Mouse (Mus musculus) midbrain, embryonic 11.5 days (tissue): Measurements from ENCODE around the gene Eef1a2. TPM values are rescaled to one million over a fixed set of nuclear protein-coding genes. Genes with fewer than 3 reads are reported as not detected.
A peak's percentile ranks its signal among the peaks of the same experiment; 100 is the strongest.

Experiments
- ATAC-seq: fragments of 200-750 bp; cut with Nextera tagmentation; 2 replicates; pipeline ENCODE4 v1.8.0; 2017; ENCODE audit warnings: moderate TSS enrichment, moderate library complexity; ENCODE audit not compliant: low FRiP score
- DNase-seq: peaks from one replicate; pipeline ENCODE4 v3.0.0; 2015; ENCODE audit warnings: low spot score; ENCODE audit errors: missing footprints
- H3K27ac ChIP-seq: fragments of 300-500 bp; sonication (generic); 2 replicates; pipeline ENCODE4 v1.5.1; 2014; ENCODE audit warnings: low read depth, low read length
- H3K27me3 ChIP-seq: fragments of 300-500 bp; sonication (generic); 2 replicates; pipeline ENCODE4 v1.6.1; 2014; ENCODE audit warnings: mild to moderate bottlenecking, low read length, moderate library complexity, mixed read lengths; ENCODE audit not compliant: control insufficient read depth, insufficient read depth
- H3K36me3 ChIP-seq: fragments of 300-500 bp; sonication (generic); 2 replicates; pipeline ENCODE4 v1.6.1; 2014; ENCODE audit warnings: mild to moderate bottlenecking, low read length, moderate library complexity, mixed read lengths; ENCODE audit not compliant: control insufficient read depth, insufficient read depth
- H3K4me1 ChIP-seq: fragments of 300-500 bp; sonication (generic); 2 replicates; pipeline ENCODE4 v1.6.1; 2014; ENCODE audit warnings: low read length; ENCODE audit not compliant: control insufficient read depth, insufficient read depth
- H3K4me2 ChIP-seq: fragments of 300-500 bp; sonication (generic); 2 replicates; pipeline ENCODE4 v1.6.1; 2014; ENCODE audit warnings: mild to moderate bottlenecking, moderate library complexity
- H3K4me3 ChIP-seq: fragments of 300-500 bp; sonication (generic); 2 replicates; pipeline ENCODE4 v1.5.1; 2014; ENCODE audit warnings: low read depth, low read length
- H3K9ac ChIP-seq: fragments of 300-500 bp; sonication (generic); 2 replicates; pipeline ENCODE4 v1.6.1; 2014; ENCODE audit warnings: low read length
- H3K9me3 ChIP-seq: fragments of 300-500 bp; sonication (generic); 2 replicates; pipeline ENCODE4 v1.6.1; 2016; ENCODE audit warnings: low read length; ENCODE audit not compliant: control insufficient read depth
- WGBS: fragments of 180-500 bp; shearing (Covaris S2); extraction: QIAGEN DNeasy Blood & Tissue Kit; methylation state at CpG from one replicate; pipeline ENCODE4 v1.1.7; 2014; 5-methylcytosine and 5-hydroxymethylcytosine counted together
- polyA plus RNA-seq: library from polyadenylated mRNA; unstranded; fragments of >200 nt; fragmentation: Nextera tagmentation; extraction: Ambion mirVana; gene quantifications from 2 replicates; pipeline ENCODE4 v1.2.1, GENCODE M21; 2014

Eef1a2 gene
- polyA plus RNA-seq, 1 experiment from 2014 or later = 0.94 TPM

GRCm38 (mm10) chr2:181166469-181166868, 9.7 kb upstream of the Eef1a2 start:
- 88% methylated on average over 5 of the region's 5 CpGs for WGBS
- H3K4me2 ChIP-seq = no peak overlapping the region
- no peaks in the 10 kb centered on the region for H3K36me3 ChIP-seq
- H3K27ac ChIP-seq = no peak overlapping the region
- no peaks in the 10 kb centered on the region; the same call in 1 of the 2 replicates for H3K9me3 ChIP-seq
- H3K27me3 ChIP-seq = no peaks in the 10 kb centered on the region
- no peak overlapping the region for H3K4me3 ChIP-seq
- ATAC-seq (no peak), DNase-seq (no peak)
- no peak overlapping the region for H3K9ac ChIP-seq
- no peaks in the 10 kb centered on the region for H3K4me1 ChIP-seq

GRCm38 (mm10) chr2:181160821-181161220, 4.0 kb upstream of the Eef1a2 start:
- Histone ChIP-seq H3K9ac (no peak overlapping the region), H3K27me3 (peaks cover 15% of the 10 kb centered on the region), H3K27ac (no peak overlapping the region), H3K4me1 (peaks cover 15% of the 10 kb centered on the region), H3K36me3 (no peaks in the 10 kb centered on the region), H3K9me3 (no peaks in the 10 kb centered on the region), H3K4me2 (no peak overlapping the region), H3K4me3 (no peak overlapping the region)
- 74% methylated on average over 4 of the region's 4 CpGs for WGBS
- ATAC-seq (no peak), DNase-seq (no peak)

GRCm38 (mm10) chr2:181159771-181160170, 3.0 kb upstream of the Eef1a2 start:
- no peak overlapping the region for H3K27ac ChIP-seq
- 0% methylated on average over 2 of the region's 2 CpGs for WGBS
- H3K4me2 ChIP-seq = no peak overlapping the region
- DNase-seq (peak; percentile 87), ATAC-seq (peak; percentile 91)
- H3K4me3 ChIP-seq = no peak overlapping the region
- no peaks in the 10 kb centered on the region for H3K36me3 ChIP-seq
- H3K27me3 ChIP-seq = peaks cover 16% of the 10 kb centered on the region
- H3K4me1 ChIP-seq = peaks cover 15% of the 10 kb centered on the region
- H3K9ac ChIP-seq = no peak overlapping the region; the same call in 1 of the 2 replicates
- no peaks in the 10 kb centered on the region for H3K9me3 ChIP-seq

DNA sequence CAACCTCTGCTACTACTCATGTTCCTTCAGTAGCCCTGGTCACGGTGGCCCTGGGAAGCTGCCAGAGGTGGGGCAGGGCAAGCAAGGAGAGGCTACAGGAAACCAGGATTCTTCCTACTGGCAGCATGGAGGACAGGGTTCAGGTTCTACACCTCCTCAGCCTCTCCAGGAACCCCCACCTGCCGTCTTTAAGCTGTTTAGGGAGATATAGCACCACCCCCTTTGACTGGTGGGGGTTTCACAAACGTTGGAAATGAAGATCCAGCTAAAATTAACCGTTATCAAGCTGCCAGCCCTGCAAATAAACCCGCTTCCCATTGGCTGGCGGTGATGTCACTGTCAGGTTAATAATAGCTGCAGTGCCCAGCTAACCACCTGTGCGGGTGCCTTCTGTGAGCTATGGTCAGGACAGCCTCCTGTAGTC, 2.3 kb upstream of the Eef1a2 start:
- peaks cover 15% of the 10 kb centered on the region for H3K4me1 ChIP-seq
- no peaks in the 10 kb centered on the region for H3K9me3 ChIP-seq
- WGBS = 65% methylated on average over 7 of the region's 7 CpGs
- peaks cover 16% of the 10 kb centered on the region for H3K27me3 ChIP-seq
- ATAC-seq = no peak
- H3K36me3 ChIP-seq = no peaks in the 10 kb centered on the region
- no peak for DNase-seq
- no peak overlapping the region; the same call in 1 of the 2 replicates for H3K9ac ChIP-seq
- H3K4me2 ChIP-seq = no peak overlapping the region
- no peak overlapping the region for H3K27ac ChIP-seq
- no peak overlapping the region for H3K4me3 ChIP-seq

DNA sequence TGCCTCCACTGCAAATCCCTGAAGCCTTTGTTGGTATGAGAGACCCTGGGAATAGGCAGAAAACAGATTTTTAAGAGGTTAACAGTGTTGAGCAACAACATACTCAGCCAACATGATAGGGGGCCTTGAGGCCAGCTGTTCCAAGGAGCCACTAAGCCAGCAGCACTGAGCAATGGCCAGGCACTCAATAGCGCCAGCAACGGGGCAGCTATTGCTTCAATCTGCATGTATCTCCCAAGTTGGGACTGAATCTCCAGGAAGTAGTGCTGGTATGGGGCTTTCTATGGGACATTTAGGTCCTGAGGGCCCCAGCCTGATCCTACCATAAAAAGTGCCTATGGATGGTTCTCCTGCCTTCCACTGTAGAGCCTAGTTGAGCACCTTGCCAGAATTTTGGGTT, 1.7 kb upstream of the Eef1a2 start:
- DNase-seq (no peak), ATAC-seq (no peak)
- Histone ChIP-seq H3K36me3 (no peaks in the 10 kb centered on the region), H3K4me3 (no peak overlapping the region), H3K27me3 (peaks cover 16% of the 10 kb centered on the region), H3K9ac (no peak overlapping the region), H3K4me2 (no peak overlapping the region), H3K4me1 (peaks cover 15% of the 10 kb centered on the region), H3K27ac (no peak overlapping the region), H3K9me3 (no peaks in the 10 kb centered on the region)
- 95% methylated on average over 2 of the region's 2 CpGs for WGBS

DNA sequence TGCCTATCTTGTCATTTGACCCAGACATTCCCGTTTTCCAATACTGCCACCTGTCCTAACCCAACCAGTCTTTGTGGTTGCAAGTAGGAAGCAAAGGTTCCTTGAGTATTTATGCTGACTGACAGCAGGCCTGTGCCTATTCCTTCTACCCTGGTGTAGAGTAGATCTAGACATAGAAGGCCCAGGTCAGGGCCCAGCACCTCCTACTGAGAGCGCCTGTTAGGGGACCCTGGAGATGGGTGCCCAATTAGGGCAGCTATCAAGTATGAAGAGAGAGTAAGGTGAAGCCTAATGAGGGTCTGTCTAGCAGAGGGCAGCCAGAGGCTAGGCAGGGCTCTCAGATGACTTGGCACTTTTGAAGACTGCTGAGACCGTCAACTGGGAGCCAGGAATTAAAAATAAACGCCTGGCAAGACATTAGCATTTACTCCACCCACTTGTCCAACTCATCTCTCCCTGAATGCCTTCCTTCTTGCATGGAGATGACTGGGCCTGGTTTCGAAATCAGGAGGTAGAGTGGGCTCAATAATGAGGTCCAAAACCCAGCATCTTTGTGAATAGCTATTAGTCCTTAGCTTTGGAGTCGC, 995 bp upstream of the Eef1a2 start:
- Histone ChIP-seq H3K27me3 (peaks cover 16% of the 10 kb centered on the region), H3K36me3 (no peaks in the 10 kb centered on the region)

DNA sequence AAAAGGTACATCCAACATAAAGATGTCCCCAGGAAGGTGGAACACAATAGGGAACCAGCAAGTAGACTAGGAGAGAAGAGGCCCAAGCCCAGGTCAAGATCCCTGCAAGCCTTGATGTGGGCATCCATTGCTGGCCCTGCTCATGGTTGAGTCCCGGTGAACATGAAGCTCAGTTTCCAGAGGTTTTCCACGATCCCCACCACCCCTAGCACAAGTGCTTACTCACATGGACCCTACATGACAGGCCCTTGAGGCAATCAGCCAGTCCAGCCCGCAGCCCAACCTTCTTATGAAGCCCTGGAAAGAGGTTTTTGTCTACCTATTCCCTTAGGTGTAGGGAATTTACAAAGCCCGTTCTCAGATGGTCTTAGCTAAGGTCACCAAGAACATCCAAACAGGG, 366 bp upstream of the Eef1a2 start:
- H3K4me2 ChIP-seq = peak overlapping the region; percentile 60
- H3K27ac ChIP-seq = no peak overlapping the region
- peak overlapping the region; percentile 64; the same call in 1 of the 2 replicates for H3K9ac ChIP-seq
- DNase-seq (no peak), ATAC-seq (no peak)
- H3K9me3 ChIP-seq = no peaks in the 10 kb centered on the region
- 79% methylated on average over 4 of the region's 4 CpGs for WGBS
- H3K4me3 ChIP-seq = peak overlapping the region; percentile 38
- H3K36me3 ChIP-seq = no peaks in the 10 kb centered on the region
- H3K27me3 ChIP-seq = peaks cover 16% of the 10 kb centered on the region
- peaks cover 15% of the 10 kb centered on the region for H3K4me1 ChIP-seq

More for the DNA sequence above, 995 bp upstream of the Eef1a2 start:
- 78% methylated on average over 6 of the region's 6 CpGs for WGBS
- Histone ChIP-seq H3K9ac (no peak overlapping the region), H3K9me3 (no peaks in the 10 kb centered on the region), H3K4me3 (no peak overlapping the region), H3K4me1 (peaks cover 15% of the 10 kb centered on the region), H3K27ac (no peak overlapping the region), H3K4me2 (no peak overlapping the region)
- no peak for DNase-seq
- no peak for ATAC-seq

DNA sequence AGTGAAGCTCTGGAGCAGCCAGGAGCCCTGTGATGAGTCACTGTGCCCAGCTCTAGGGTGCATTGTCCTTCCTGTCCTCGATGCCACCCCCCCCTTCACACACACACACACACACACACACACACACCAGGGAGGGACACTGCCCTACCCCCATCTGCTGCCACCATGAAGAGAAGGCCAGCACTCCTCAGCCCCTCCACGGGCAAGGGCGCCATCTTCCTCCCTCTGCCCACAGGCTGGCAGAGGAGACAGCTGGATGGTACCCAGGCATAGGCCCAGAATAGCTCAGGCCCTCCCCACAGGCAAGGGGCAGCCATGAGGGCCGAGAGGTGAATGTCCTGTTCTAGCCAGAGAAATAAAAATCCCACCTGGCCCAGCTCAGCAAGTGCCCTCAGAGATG, 1.0 kb downstream of the Eef1a2 start:
- Histone ChIP-seq H3K9me3 (no peaks in the 10 kb centered on the region), H3K4me1 (peaks cover 15% of the 10 kb centered on the region), H3K9ac (no peak overlapping the region), H3K4me3 (peak overlapping the region; percentile 38), H3K36me3 (no peaks in the 10 kb centered on the region), H3K27me3 (peaks cover 16% of the 10 kb centered on the region), H3K4me2 (peak overlapping the region; percentile 60; the same call in 1 of the 2 replicates), H3K27ac (no peak overlapping the region)
- WGBS = 72% methylated on average over 4 of the region's 4 CpGs
- ATAC-seq = peak; percentile 14; the same call in 1 of the 2 replicates
- DNase-seq = no peak

- no peak for DNase-seq
- Histone ChIP-seq H3K4me1 (peaks cover 12% of the 10 kb centered on the region), H3K4me2 (no peak overlapping the region), H3K36me3 (no peaks in the 10 kb centered on the region), H3K9me3 (no peaks in the 10 kb centered on the region), H3K4me3 (no peak overlapping the region), H3K27ac (no peak overlapping the region), H3K27me3 (peaks cover 16% of the 10 kb centered on the region), H3K9ac (no peak overlapping the region)
- 81% methylated on average over 8 of the region's 8 CpGs for WGBS
- no peak for ATAC-seq
These were observed 1.9 kb downstream of the Eef1a2 start for GRCm38 (mm10) chr2:181154831-181155415.
